In the genomic region with DNA sequence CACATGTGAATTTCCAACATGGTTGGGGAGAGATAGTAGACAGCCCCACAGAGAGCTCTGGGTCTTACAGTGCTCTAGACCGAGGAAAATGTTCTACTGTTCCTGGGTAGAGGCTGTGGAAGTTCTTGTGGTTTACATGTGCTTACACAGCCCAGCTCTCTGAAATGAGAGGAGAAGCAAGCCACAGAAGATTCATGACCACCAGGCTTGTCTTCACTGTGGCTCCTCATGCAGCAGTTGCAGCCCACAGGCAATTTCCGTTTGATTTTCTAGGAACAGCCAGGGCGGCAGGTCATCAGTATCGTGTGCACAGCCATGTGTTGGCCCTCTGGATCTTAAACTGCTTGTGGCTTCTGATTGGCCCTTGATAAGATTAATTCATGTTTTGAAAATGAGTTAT, we compare ENCODE assay signal across 10 mouse cellular contexts.
"Had no signal": no experiment of that assay in that cellular context is flagged by ENCODE, and none has a peak within 500 bp of the region (broad histone marks: within the 10 kb centered on the region; RNA-seq: fewer than 3 reads in every experiment).

No protein-coding gene starts in this region.

- ATAC-seq: midbrain, embryonic 13.5 days; midbrain, embryonic 15.5 days had no signal

- DNase-seq: lung, adult 18-20 months; lung, embryonic 14.5 days; lung, postnatal 10 days; lung, postnatal 4 days; right cerebral cortex, postnatal 14 days; thymus, adult 18-20 months; thymus, postnatal 14 days; thymus, postnatal 4 days had no signal
